ENCODE assay signal across 19 mouse cellular contexts in the genomic region with DNA sequence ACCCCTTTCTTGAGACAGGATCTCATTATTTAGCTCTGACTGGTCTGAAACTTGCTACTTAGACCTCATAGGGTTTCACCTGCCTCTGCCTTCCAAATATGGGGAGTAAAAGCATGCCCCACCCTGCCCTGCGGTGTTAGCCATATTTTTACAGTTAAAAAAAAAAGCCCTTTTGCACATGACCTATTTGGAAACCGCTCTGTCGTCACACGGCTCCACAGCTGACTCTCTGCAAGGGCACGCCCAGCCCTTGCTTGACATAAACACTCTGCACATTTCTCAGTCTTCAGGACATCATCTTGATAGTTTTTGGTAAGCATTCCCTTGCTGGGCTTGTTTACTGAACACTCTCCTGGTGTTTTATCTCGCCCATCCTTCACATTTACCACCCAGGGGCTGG. TPM values are rescaled to one million over a fixed set of nuclear protein-coding genes. Genes with fewer than 3 reads are reported as not detected.
DNase-seq lines count a peak whose midpoint lies in the region; ATAC-seq lines count a peak whose summit lies in the region.
"Had no signal": no experiment of that assay in that cellular context is flagged by ENCODE, and none has a peak within 500 bp of the region (broad histone marks: within the 10 kb centered on the region; RNA-seq: fewer than 3 reads in every experiment).

No protein-coding gene starts in this region.

- DNase-seq in CD4-positive, CD25-positive, alpha-beta regulatory T cell, adult 2 months (ENCODE audit: low read depth, low spot score) = peak; percentile 46
- peak; percentile 50 for DNase-seq in lung, postnatal 36 days
- no peak for DNase-seq in lung, postnatal 10 days
- DNase-seq in adipocyte (ENCODE audit: low spot score) = peak; percentile 40
- no peak for DNase-seq in thymus, postnatal 10 days (ENCODE audit: low spot score in 2 of 2)
- no peak for DNase-seq in cerebellum, adult 11-12 months
- DNase-seq: adrenal gland, adult 2 months; adrenal gland, postnatal 25 days; B cell, adult 2 months; cerebellum, adult 2 months; cerebellum, postnatal 10 days; forebrain, postnatal 0 days; gastrocnemius, postnatal 36 days; heart, adult 11 months; heart, postnatal 36 days had no signal

- ATAC-seq in CD4-positive, CD25-positive, alpha-beta regulatory T cell, adult 4 months = no peak
- ATAC-seq: activated CD4-positive, CD25-positive, alpha-beta regulatory T cell, adult 4 months; forebrain, embryonic 13.5 days; forebrain, postnatal 0 days; hindbrain, embryonic 16.5 days had no signal

RNA-seq across cellular contexts. Expression of a gene that starts 11.1 kb away (rescaled TPM):
- polyA plus RNA-seq in CD4-positive, CD25-positive, alpha-beta regulatory T cell, adult 4 months (2017; shearing (Covaris generic)) = not detected

RNA-seq across cellular contexts. Expression of a gene that starts 44.2 kb away (rescaled TPM):
- polyA plus RNA-seq in CD4-positive, CD25-positive, alpha-beta regulatory T cell, adult 4 months (2017; shearing (Covaris generic)) = 10 to 100 TPM; 20.6 to 21.8 TPM

Comparison
In these comparisons a context has a peak if more than half of its experiments do, and no peak if none do; other contexts are left out.
1. DNase-seq: peak in CD4-positive, CD25-positive, alpha-beta regulatory T cell, adult 2 months (single experiment), lung, postnatal 36 days (single experiment) and adipocyte (single experiment); none in lung, postnatal 10 days (single experiment), thymus, postnatal 10 days (0 of 2) and cerebellum, adult 11-12 months (single experiment).